Mouse (Mus musculus) C2C12 (cell line): ENCODE data around the gene Sec31b.

Source experiments
- CEBPB ChIP-seq: IDR thresholded peaks from one replicate; pipeline ENCODE4 v1.6.1; 2011; ENCODE audit warnings: low read depth, mild to moderate bottlenecking, control low read depth, moderate library complexity
- CTCF ChIP-seq: IDR thresholded peaks from one replicate; pipeline ENCODE4 v1.5.1; 2011; ENCODE audit not compliant: control insufficient read depth, insufficient read depth, insufficient read length
- MAX ChIP-seq: IDR thresholded peaks from one replicate; pipeline ENCODE4 v1.6.1; 2011; ENCODE audit warnings: mild to moderate bottlenecking, control low read depth
- MYOG ChIP-seq: IDR thresholded peaks from one replicate; pipeline ENCODE4 v1.6.1; 2011; ENCODE audit not compliant: control insufficient read depth, insufficient read length; ENCODE audit errors: extremely low read depth
- USF1 ChIP-seq: IDR thresholded peaks from one replicate; pipeline ENCODE4 v1.6.1; 2011; ENCODE audit warnings: low read depth, mild to moderate bottlenecking, control low read depth, moderate library complexity

DNA sequence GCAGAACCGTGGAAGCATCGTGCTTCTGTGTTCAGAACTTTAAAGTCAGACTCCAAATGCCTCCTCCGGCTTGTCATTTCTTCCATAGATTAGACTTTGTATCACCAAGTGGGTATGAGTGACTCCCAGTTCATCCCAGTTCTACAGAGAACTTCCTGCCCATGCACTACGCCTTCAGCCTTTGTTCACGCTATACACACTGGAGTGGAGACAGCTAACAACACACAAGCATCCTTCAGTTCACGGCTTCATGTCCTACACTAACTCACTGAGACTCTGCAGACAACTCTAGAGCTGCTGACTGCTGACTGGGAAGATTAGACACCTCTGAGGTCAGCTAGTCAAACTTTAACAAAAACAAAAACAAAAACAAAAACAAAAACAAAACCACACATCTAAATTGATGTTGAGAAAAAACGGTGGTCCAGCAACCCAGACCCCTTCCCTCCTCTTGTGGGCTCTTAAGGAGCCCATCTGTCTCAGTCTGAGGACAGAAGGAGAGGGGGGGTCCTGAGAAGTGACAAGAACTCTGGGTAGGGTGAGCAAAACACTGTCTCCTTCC, 31.7 kb downstream of the Sec31b start:
- TF ChIP-seq MAX (no peak), CTCF (no peak), MYOG (no peak), CEBPB (no peak), USF1 (no peak)
